Mouse (Mus musculus) megakaryocyte progenitor cell, adult 5-6 weeks (primary cell): ENCODE measurements around the gene Smim14. TPM values are rescaled to one million over a fixed set of nuclear protein-coding genes. Genes with fewer than 3 reads are reported as not detected.
A peak's percentile ranks its signal among the peaks of the same experiment; 100 is the strongest.
"Not testable (repeated sequence)": the region's sequence is repeated elsewhere in the genome, so short reads cannot be mapped to it uniquely, and the experiment has no call there.

Experiments
- ATAC-seq: replicated peaks from 2 replicates; pipeline ENCODE4 v1.8.0; 2016; ENCODE audit warnings: mild to moderate bottlenecking, moderate TSS enrichment, inconsistent platforms; ENCODE audit not compliant: poor library complexity
- total RNA-seq, 2 experiments: library from RNA; stranded (forward) in 1 of 2; stranded (reverse) in 1 of 2; fragments of 157-497, 149-512 nt in 1 of 2; fragments of 200-1000 nt in 1 of 2; gene quantifications; 2 replicates each; pipeline versions ENCODE4 v1.2.3 to v1.2.4; 2015 to 2017

Gene Smim14
- total RNA-seq (2015): 142 and 144 TPM in 2 replicates
- total RNA-seq (2017): 83.0 and 86.5 TPM in 2 replicates

DNA sequence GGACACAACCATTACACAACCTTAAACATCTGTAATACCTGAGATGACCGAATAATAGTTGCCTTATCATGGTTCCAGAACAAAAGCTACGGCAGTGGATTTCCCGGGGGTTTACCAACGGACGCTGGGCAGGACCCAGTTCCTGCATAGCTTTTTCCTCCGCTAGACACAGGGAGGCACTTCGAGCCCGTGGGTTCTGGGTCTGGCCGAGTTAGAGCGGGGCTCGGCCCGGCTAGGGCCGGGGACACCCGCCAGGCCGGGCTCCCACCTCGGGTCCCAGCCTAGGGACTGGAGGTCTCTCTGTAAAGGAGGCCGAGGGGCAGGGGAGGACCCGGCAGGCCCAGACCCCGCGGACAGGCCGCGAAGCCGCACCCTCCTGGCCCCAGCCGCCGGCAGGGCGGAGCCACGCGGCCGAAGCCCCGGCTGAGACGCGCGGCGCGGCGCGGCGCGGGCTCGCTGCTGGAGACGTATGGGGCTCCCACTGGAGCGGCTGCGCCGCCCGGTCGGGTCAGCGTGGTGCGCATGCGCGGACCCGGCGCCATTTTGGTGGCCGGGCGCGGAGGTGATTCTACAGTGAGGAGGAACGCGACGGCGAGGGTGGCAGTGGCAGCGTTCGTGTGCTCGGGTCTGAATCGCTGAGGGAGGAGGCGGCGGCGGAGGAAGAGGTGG lies at the start of gene Smim14, which contains the start of gene Ube2k:
TSS of gene Smim14 (minus strand) at position 434 of the 669 bp plus-strand sequence.
TSS of gene Ube2k (plus strand) at position 483 of the 669 bp plus-strand sequence.
- ATAC-seq: peak; percentile 69

DNA sequence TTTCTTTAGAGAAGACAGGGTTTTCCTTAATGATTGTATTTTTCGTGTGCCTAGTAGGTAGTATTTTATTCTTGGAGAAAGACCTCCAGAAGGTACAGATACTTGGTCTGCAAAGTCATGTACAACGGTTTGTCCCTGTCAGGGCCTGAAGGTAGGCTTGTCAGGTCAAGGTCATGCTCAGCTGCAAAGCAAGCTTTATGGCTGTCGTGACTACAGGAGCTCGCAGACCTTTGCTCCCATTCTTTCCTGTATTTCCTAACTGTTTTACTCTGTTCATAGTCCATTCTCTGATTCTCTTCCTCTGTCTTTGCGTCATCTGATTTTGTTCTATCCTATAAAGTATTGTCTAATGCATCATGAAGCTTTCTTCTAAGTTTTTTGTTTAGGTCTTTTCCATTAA lies 49.3 kb upstream of the Smim14 start:
- no peak for ATAC-seq

DNA sequence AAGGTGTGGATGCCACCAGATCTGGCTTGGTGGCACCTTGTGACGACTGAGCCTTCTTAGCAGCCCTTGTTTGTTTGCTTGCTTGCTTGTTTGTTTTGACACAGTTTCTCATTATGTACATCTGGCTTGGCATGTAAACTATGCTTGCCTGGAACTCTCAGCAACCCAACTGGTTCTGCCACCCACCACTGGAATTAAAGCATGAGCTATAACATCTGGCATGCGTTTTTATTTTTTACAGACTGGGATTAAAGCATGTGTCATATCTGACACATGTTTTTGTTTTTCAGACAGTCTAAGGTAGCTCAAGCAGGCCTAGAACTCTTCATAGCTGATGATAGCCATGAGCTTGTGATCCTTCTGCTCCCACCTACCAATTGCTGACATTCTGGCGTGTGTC lies 41.6 kb upstream of the Smim14 start:
- no peak for ATAC-seq

DNA sequence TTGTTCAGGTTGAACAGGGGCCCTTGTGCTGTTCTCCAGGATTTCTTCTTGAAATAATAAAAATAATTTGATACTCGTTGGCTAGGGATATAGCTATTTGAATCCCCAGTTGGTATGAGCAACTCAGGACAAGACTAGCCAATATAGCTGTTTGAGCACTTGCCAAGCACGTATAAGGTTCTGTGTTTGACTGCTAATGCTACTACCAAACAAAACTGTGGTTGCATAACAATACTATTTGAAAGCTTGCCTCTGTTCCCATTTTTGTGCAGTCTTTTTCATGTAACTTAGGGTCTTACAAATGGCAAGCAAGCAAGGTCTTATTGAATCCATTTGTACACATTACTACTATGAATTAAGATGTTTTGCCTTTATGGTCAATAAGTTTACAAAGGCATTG lies 38.9 kb upstream of the Smim14 start:
- ATAC-seq: no peak

DNA sequence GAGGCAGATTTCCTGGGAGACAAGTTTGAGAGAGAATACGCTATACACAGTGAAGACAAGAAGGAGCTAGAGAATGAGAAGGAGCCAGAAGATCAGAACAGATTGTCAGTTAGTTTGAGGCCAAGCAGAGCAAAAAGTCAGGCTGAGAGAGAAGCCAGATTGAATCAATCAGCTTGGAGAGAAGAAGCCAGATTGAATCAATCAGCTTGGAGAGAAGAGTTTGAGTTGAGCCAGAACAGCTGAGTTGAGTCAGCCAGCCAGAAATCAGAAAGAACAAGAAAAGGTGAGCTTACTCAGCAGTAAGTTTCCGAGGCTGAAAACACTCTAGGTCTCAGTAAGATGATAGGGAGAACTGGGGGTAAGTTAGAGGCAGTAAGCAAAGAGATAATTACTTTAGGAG lies 37.9 kb upstream of the Smim14 start:
- ATAC-seq: no peak

DNA sequence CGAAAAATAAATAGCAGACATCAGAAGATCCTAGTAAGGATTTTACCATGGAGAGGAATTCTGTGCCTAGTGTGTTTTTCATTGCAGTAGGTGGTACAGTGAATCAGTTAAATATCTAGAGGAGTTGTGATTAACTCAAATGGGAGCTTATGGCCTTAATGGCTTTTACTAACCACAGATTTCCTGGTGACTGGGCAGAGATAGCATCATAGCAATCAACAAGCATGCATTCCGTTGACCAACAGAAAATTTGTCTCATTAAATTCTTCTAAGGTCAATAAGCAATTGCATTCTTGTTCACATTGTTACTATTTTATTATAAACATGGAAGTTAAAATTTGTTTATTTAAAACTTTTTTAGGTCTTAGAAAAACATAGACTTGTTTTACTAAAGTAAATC lies 28.5 kb upstream of the Smim14 start:
- ATAC-seq: no peak

DNA sequence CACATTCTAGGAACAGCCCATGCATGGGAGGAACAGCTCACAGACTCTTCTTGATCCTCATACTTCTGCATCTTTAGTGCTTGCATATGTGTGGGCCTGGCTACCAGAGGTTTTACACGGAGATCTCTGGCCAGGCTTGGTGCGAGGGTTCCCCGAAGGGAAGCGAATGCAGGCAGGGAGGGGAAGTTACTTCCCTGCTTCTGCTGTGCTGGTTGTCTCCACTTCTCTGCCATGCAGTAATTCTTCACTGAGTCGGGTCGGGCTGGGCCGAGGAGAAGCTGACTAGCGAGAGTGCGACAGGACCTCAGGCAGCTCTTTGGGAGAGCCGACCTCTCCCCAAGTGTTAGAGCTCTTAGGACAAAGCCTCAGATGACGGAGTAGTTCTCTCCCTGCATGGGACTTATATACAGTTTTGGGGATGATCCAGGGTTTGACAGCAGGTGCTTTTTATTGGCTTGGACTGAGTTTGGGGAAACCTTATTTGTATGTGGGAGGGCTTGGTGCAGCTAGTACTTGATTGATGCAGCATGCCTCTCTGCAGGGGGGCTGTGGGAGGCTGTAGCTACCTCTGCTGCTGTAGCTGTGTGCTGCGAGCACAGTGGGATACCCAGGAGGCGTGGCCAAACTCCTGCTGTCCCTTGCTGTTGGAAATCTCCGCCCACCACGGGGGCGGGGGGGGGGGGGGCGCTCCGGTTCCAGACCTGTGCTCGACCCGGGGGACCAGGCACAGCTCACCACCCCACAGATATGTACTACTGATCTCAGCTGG lies 24.3 kb upstream of the Smim14 start:
- peak; percentile 20; the same call in 1 of the 2 replicates for ATAC-seq

DNA sequence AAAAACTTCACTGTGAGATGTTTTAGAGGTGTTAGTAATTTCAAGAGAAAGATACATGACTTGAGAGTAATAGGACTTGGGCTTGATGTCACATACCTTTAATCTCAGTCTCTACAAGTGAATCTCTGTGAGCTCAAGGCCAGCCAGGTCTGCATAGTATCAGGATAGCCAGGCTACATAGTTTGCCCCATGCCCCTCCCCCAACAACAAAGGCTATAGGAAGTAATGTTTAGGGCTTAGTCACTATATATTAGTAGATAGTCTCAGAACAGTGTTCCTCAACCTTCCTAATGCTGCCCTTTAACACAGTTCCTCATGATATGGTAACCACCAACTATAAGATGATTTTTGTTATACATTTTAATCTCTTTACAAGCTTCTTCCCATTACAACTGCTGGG lies 20.1 kb upstream of the Smim14 start:
- ATAC-seq: no peak

DNA sequence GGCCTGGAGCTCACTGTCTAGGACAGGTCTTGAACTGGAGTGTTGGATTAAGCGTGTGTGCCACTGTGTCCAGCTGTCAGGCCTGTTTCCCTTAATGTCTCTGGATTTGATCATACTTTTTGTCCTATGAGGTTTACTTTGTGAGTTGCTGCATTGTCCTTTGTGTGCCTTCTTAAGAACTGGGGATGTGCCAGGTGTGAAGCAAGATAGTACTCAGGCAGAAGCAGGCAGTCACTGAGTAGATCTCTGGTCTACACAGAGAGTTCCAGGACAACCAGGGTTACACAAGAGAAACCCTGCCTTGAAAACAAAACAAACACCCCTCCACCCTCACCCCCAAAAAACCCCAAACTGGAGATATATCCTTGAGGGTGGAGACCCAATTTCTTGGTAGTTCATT lies 12.7 kb upstream of the Smim14 start:
- ATAC-seq: peak; percentile 72

DNA sequence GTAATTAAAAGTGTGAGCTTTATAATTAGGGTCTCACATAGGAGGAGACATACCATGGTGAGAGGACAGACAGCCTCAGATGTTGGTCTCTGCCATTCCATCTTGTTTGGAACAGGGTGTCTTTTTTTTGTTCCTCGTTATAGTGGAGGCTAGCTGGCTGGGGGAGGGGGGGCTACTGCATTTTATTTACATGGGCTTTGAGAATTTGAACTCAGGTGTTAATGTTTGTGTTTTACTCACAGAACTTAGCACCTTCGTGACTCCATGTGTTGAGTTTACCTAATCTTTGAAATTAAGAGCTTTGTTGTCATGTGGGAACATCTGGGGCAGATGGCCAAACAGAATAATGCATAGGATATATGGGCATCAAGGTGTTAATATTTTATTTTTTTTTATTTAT lies 7.6 kb upstream of the Smim14 start:
- no peak for ATAC-seq

DNA sequence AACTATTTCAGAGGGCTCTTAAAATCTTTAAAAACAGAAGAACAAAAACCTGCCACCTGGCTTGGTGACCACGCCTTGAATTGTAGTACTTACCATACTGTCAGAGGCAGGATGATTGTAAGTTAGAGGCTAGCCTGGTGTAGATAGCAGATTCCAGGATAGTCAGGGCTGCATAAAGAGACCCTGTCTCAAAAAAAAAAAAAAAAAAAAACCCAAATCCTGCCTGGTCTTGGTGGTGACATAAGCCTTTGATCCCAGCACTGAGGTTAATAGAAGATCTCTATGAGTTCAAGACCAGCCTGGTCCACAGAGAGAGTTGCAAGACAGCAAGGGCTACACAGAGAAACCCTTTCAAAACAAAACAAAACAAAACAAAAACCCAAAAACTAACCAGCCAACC lies 6.5 kb upstream of the Smim14 start:
- ATAC-seq: no peak

DNA sequence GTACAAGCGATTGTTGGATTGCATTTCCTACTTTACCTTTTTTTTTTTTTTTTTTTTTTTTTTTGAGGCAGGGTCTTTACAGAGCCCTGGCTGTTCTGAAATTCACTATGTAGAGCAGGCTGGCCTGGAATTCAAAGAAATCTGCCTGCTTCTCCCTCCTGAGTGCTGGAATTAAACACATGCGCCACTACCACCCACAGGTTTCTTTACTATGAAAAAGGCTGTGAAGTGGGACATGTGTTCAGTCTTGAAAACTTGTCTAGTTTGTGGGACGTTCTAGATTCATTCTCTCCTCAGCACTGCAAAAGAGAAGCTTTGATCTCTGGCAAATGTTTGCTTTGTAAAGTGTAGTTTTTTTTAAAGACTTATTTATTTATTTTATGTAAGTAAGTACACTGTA lies 4.9 kb upstream of the Smim14 start:
- no peak for ATAC-seq

DNA sequence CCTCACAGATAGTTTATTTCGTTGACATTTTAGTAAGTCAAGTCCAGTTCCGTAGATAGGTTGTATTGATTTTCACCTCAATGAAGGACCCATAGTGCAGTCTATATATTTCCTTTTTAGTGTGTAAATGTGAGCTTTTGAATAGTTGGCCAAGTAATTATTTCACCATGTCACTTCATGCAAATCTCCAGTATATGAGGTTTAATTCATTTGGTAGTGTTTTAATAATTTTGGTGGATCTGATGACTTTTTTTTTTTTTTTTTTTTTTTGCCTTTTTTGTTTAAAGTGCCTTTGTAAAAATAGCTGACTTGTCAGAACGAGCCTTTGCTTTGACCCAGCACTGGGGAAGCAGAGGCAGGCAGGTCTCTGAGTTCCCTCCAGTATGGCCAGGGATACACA lies 2.8 kb upstream of the Smim14 start:
- ATAC-seq: no peak

DNA sequence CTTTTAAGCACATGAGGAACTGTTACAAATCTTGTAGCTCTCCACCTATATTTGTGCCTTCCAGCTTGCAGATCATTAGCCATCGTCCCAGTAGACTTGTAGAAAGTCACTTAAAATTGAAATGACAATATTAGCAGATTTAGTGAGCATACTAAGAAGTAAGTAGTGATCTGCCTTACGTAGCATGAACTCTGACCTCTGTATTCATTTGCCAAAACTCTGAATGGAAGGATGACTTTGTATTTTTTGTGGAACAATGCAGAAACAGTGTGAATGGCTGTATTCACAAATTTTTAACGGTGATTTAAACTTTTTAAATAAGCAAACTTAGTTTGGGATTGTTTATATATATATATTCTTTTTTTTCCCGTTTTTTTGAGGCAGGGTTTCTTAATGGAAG lies 1.8 kb upstream of the Smim14 start:
- ATAC-seq: no peak

DNA sequence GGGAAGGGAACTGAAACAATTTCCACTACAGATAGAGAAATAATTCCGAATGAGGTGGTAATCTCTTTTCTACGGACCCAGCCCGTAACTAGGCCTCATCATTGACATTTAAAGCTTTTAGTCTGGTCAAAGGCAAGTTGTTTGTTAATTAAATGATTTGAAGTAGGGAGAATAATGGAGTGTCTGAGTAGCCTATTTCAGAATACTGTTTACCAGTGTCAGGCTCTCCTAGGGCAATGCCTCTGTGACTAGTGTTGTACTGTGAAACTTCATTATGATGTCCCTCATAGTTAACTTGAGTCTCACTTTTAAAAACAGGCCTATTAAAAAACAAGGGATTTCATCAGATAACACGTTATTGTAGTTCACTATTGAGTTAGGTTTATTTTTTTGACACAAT lies 1.1 kb upstream of the Smim14 start:
- no peak for ATAC-seq

DNA sequence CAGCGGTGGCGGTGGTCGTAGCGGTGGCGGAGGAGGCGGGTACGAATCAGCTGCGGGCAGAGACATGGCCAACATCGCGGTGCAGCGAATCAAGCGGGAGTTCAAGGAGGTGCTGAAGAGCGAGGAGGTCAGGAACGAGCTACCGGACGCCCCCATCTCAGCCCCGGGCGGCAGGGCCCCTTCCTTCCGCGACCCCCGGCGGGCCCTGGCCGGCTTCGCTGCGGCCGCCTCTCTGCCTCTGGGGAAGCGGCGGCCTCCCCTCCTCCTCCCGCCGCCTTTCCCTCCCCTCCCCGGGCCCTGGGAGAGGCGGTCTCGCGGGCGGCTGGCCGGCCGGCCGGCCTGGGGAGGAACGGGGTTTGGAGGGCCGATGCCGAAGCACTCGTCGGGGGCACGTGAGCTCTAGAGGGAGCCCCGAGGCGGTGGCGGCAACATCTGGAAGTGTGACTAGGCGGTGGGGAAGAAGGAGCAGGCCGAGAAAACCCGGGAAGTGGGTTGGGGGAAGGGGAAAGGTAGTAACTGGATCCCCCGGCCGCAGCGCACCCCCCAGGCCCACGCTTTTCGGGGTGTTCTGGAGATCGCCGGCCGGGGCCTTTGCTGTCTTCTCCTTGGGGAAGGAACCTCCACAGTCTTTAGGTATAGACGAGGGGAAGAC lies 562 bp upstream of the Smim14 start:
- peak; percentile 13 for ATAC-seq

DNA sequence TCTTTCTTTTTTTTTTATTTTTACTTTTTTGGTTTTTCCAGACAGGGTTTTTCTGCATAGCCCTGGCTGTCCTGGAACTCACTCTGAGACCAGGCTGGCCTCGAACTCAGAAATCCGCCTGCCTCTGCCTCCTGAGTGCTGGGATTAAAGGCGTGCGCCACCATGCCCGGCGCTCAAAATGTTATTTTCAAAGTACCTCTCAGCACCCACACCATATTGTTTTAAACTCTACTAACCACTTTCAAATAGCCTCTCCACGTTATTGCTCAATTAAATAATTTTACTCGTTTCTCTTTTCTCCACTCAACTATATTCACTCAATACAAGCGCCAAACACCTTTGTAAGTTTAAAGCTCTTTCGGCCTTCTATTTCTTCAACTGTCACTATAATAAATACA lies 917 bp downstream of the Smim14 start:
- ATAC-seq: not testable (repeated sequence)

DNA sequence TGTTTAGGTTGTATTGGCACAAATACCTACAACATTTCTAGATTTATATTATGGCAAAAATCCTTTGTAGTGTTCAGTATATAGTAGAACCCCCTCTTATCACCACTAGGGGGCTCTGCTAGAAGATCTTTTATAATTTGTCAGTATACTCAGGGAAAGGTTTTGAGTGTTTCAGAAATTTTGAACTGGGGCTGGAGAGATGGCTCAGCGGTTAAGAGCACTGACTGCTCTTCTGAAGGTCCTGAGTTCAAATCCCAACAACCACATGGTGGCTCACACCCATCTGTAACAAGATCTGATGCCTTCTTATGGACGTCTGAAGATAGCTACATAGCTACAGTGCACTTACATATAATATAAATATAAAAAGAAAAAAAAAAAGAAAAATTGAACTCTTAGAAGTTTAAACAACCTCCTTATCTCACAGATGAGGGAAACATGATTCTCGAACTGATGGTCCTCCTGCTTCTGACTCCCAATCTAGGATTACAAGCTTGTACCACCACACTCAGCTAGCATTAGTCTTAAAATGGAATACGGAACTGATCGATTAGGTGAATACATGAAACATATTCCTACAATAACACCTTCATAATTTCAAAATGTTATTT lies 1.4 kb downstream of the Smim14 start:
- peak; percentile 53 for ATAC-seq

DNA sequence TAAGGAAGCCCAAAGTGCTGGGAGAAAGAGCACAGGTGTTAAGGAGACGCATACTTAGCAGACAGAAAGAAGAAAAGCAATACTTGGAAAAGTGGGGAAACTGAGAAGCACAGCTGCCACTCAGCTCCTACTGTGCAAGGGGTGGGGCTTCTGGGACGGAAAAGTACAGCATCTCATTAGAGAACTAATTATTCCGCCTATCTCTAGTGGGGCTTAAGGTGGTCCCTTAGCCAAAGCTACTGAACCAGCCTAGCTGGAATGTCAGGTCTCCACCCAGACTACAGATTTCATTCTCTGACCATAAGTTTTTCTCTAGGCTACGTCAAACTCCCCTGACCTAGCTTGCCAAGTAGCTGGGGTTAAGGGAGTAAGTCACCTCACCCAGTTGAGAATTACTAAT lies 2.5 kb downstream of the Smim14 start:
- no peak for ATAC-seq

DNA sequence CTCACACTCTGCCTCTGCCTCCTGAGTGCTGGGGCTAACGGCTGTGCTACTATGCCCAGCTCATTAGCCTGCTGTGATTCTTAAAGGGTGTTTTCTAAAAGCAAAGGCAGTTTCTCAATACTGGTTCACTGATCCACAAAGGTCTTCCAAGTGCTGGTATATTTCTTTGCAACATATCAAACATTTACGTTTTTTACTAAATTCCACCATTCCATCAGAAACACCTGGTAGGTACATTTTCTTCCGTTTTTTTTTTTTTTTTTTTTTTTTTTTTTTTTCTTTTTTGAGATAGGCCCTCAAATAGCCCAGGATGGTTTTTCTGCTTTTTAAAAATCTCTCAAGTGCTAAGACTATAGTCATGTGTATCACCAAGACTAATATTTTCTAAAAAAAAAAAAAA lies 5.7 kb downstream of the Smim14 start:
- ATAC-seq: no peak

DNA sequence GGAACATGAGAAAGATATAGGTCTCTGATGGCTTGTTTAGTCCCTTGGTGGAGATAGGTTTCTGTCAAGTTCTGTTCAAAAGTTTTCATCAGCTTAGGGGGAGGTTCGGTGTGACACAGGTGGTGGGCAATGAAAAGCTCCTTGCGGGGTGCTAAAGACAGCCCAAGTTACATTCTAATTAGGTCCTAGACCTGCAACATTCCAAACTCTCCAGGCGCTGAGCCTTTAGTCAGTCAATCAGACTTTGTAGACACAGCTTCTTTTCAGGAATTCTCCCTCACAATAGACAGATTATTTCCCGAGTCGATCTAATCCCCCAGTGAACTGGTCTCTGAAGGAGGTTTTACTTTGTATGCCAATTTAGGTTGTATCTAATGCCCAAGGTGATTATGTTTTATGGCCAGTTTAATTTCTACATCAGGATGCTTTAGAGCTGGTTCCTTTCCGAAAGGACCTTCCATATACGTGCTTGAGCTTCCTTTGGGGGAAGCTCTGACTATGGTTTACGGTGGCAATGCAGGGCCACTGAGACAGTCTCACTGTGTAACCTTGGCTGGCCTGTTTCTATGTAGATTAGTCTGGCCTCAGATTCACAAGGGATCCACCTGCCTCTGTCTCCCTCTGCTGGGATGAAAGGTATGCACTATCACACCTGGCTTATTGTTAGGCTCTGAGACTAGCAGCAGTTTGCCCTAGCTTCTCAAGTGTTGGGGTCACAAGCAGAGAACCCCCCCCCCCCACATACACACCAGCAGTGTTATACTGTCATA lies 11.1 kb downstream of the Smim14 start:
- ATAC-seq: no peak
